Mouse (Mus musculus) lung, postnatal 36 days (tissue): ENCODE data around the gene Cfap45.

ENCODE experiments used
- DNase-seq: peaks from one replicate; pipeline ENCODE4 v3.0.0; 2022; ENCODE audit warnings: mixed read lengths

Gene Cfap45

DNA sequence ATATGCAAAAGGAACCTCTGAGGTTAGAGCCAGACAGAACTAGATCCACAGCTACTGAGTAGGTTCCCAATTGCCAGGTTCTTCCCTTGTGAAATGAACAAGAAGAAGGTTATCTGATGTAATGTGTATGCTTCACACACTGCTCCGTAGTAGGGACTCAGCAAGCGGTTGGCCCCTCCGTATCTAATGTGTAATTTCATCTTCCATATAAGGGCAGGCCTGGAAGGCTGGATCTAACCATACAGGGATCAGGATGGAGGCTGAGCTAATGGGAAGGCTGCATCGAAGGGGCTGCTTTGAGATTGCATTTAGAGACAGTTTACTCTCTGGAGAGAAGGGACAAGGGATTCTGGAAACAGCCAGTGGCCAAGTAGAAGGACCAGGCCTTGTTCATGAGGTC is 47.2 kb downstream of the Cfap45 start:
- DNase-seq = no peak

DNA sequence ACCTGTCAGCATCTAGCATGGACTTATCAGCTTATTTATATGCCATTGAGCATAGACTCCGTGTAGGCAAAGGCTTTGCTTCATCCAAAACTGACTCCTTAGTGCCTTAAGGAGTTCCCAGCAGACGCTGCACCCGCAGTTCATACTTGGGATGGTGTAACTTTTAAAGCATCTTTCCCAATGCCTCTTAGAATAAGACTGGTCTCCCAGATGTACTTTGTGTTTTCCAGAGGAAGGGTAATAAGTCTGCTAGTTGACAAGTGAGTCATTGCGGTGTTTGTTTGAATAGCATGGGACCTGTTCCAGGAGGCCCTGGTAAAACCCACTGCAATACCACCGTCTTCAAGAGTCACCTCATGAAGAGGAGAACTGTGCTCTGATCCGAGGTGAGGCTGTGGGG is 59.5 kb downstream of the Cfap45 start:
- DNase-seq = no peak

DNA sequence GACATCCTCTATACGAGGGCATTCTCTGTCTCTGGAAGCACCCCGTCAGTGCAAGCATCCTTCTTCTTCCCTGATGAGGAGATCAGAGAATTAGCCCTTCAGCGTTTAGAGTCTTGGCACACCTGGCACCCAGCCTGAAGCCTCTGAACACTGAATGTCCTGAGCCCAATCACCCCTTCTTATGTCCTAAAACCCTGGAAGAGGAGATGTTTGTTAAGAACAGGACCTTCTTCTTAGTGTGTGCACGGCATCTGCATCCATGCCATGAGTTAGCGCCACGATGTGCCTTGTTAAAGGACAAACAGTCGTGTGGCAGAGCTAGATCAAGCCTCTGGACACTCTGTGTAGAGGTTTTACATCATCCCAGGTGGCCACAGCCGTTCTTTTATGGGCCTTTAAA is 61.8 kb downstream of the Cfap45 start:
- DNase-seq = no peak

GRCm38 (mm10) chr1:172584271-172584670 is 63.7 kb downstream of the Cfap45 start:
- DNase-seq = no peak

GRCm38 (mm10) chr1:172585026-172585425 is 64.4 kb downstream of the Cfap45 start:
- no peak for DNase-seq

- DNase-seq = no peak
Measured at GRCm38 (mm10) chr1:172585612-172586567, 65.3 kb downstream of the Cfap45 start.

DNA sequence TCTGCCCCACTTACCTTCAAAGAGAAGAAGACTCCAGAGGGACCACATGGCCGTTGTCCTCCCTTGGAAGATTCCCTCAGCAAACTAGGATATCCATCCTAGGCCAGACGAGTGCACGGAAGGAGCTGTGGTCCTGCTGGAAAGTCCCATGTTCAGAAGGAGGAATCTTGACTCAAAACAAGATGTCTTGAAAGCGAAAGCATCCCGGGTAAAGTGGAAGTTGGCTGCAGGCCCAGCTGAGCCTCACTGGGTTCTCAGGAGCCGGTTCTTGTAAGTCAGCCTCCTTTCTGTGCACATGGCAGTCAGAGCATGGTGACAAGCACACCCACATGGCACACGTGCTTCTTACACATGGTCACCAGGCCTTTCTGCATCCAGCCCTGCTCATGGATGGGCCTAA is 69.8 kb downstream of the Cfap45 start, which contains the start of gene Slamf8:
Gene Slamf8, minus strand, starts transcription at position 184 of the 400 bp plus-strand sequence.
- peak; percentile 61 for DNase-seq

- DNase-seq = no peak
Measured at GRCm38 (mm10) chr1:172593321-172593720, 72.7 kb downstream of the Cfap45 start.

DNA sequence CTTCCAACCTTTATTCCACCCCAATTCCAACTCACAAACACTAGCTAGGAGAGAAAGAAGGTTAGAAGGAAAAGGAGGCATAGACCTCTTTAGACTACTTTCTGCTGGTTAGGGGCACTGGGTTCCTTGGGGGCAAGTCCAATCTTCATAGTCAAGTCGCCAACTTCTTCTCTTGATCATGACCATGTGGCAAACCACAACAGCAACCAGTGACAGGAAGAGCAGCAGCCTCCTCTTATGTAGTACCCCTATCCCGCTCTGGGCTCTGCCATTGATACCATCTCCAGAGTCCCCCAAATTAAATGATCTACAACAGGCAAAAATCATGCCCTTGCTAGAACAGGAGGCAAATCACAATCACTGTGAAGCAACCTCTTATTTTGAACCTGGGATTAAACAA is 73.4 kb downstream of the Cfap45 start:
- DNase-seq = no peak

- peak; percentile 75 for DNase-seq
Measured at GRCm38 (mm10) chr1:172594495-172594894, 73.9 kb downstream of the Cfap45 start.
